Mouse (Mus musculus): ENCODE results near the gene Serpinc1. TPM values are rescaled to one million over a fixed set of nuclear protein-coding genes. Genes with fewer than 3 reads are reported as not detected.

Gene Serpinc1
- polyA plus RNA-seq, 1 experiment: 0.75 TPM

GRCm38 (mm10) chr1:160985477-160985876, 7.1 kb downstream of the Serpinc1 start:
- no peak overlapping the region for H3K27ac ChIP-seq (ENCODE audit: insufficient read depth, low read length)
- H3K36me3 ChIP-seq (ENCODE audit: control insufficient read depth, insufficient read depth, low read length, poor library complexity, severe bottlenecking): no peaks in the 10 kb centered on the region
- no peaks in the 10 kb centered on the region for H3K9me3 ChIP-seq (replicated peaks; ENCODE audit: control insufficient read depth, insufficient read depth, low read length, poor library complexity, severe bottlenecking)
- no peaks in the 10 kb centered on the region for H3K4me1 ChIP-seq (ENCODE audit: control insufficient read depth, insufficient read depth, low read length)
- no peak overlapping the region for H3K9ac ChIP-seq (ENCODE audit: low read depth, poor library complexity, severe bottlenecking)
- no peak overlapping the region for H3K4me3 ChIP-seq (ENCODE audit: low read depth, low read length)
- no peak for TF ChIP-seq EP300 (IDR thresholded peaks at IDR 0.05; ENCODE audit: insufficient read depth, low read depth, low read length)
- no peak for TF ChIP-seq POLR2A (IDR thresholded peaks at IDR 0.05; ENCODE audit: insufficient read depth, low read length)
- TF ChIP-seq CTCF (IDR thresholded peaks at IDR 0.05; ENCODE audit: low read depth, low read length): no peak
- H3K27me3 ChIP-seq (ENCODE audit: control insufficient read depth, insufficient read depth, low read length, poor library complexity, severe bottlenecking): no peaks in the 10 kb centered on the region

GRCm38 (mm10) chr1:160986881-160987635, 8.7 kb downstream of the Serpinc1 start:
- Histone ChIP-seq H3K9me3 (replicated peaks; ENCODE audit: control insufficient read depth, insufficient read depth, low read length, poor library complexity, severe bottlenecking) (no peaks in the 10 kb centered on the region), H3K27ac (ENCODE audit: insufficient read depth, low read length) (no peak overlapping the region)
- no peak for TF ChIP-seq POLR2A (IDR thresholded peaks at IDR 0.05; ENCODE audit: insufficient read depth, low read length)

GRCm38 (mm10) chr1:160989395-160989794, 11.0 kb downstream of the Serpinc1 start:
- Histone ChIP-seq H3K9me3 (replicated peaks; ENCODE audit: control insufficient read depth, insufficient read depth, low read length, poor library complexity, severe bottlenecking) (no peaks in the 10 kb centered on the region), H3K36me3 (ENCODE audit: control insufficient read depth, insufficient read depth, low read length, poor library complexity, severe bottlenecking) (no peaks in the 10 kb centered on the region), H3K27me3 (ENCODE audit: control insufficient read depth, insufficient read depth, low read length, poor library complexity, severe bottlenecking) (no peaks in the 10 kb centered on the region), H3K4me1 (ENCODE audit: control insufficient read depth, insufficient read depth, low read length) (no peaks in the 10 kb centered on the region), H3K9ac (ENCODE audit: low read depth, poor library complexity, severe bottlenecking) (no peak overlapping the region), H3K27ac (ENCODE audit: insufficient read depth, low read length) (no peak overlapping the region), H3K4me3 (ENCODE audit: low read depth, low read length) (no peak overlapping the region)
- TF ChIP-seq EP300 (IDR thresholded peaks at IDR 0.05; ENCODE audit: insufficient read depth, low read depth, low read length): no peak
- no peak for TF ChIP-seq CTCF (IDR thresholded peaks at IDR 0.05; ENCODE audit: low read depth, low read length)
- TF ChIP-seq POLR2A (IDR thresholded peaks at IDR 0.05; ENCODE audit: insufficient read depth, low read length): no peak

More at GRCm38 (mm10) chr1:160986881-160987635, 8.7 kb downstream of the Serpinc1 start:
- no peak overlapping the region for H3K9ac ChIP-seq (ENCODE audit: low read depth, poor library complexity, severe bottlenecking)
- no peaks in the 10 kb centered on the region for H3K4me1 ChIP-seq (ENCODE audit: control insufficient read depth, insufficient read depth, low read length)
- no peaks in the 10 kb centered on the region for H3K36me3 ChIP-seq (ENCODE audit: control insufficient read depth, insufficient read depth, low read length, poor library complexity, severe bottlenecking)
- no peaks in the 10 kb centered on the region for H3K27me3 ChIP-seq (ENCODE audit: control insufficient read depth, insufficient read depth, low read length, poor library complexity, severe bottlenecking)
- no peak overlapping the region for H3K4me3 ChIP-seq (ENCODE audit: low read depth, low read length)

GRCm38 (mm10) chr1:160993851-160994250, 15.5 kb downstream of the Serpinc1 start:
- no peak overlapping the region for H3K9ac ChIP-seq (ENCODE audit: low read depth, poor library complexity, severe bottlenecking)
- no peaks in the 10 kb centered on the region for H3K4me1 ChIP-seq (ENCODE audit: control insufficient read depth, insufficient read depth, low read length)
- H3K4me3 ChIP-seq (ENCODE audit: low read depth, low read length): no peak overlapping the region
- TF ChIP-seq POLR2A (IDR thresholded peaks at IDR 0.05; ENCODE audit: insufficient read depth, low read length) (no peak), CTCF (IDR thresholded peaks at IDR 0.05; ENCODE audit: low read depth, low read length) (no peak), EP300 (IDR thresholded peaks at IDR 0.05; ENCODE audit: insufficient read depth, low read depth, low read length) (no peak)
- H3K27me3 ChIP-seq (ENCODE audit: control insufficient read depth, insufficient read depth, low read length, poor library complexity, severe bottlenecking): no peaks in the 10 kb centered on the region
- H3K27ac ChIP-seq (ENCODE audit: insufficient read depth, low read length): no peak overlapping the region
- H3K36me3 ChIP-seq (ENCODE audit: control insufficient read depth, insufficient read depth, low read length, poor library complexity, severe bottlenecking): no peaks in the 10 kb centered on the region
- no peaks in the 10 kb centered on the region for H3K9me3 ChIP-seq (replicated peaks; ENCODE audit: control insufficient read depth, insufficient read depth, low read length, poor library complexity, severe bottlenecking)

- no peak overlapping the region for H3K4me3 ChIP-seq (ENCODE audit: low read depth, low read length)
- no peaks in the 10 kb centered on the region for H3K9me3 ChIP-seq (replicated peaks; ENCODE audit: control insufficient read depth, insufficient read depth, low read length, poor library complexity, severe bottlenecking)
- TF ChIP-seq EP300 (IDR thresholded peaks at IDR 0.05; ENCODE audit: insufficient read depth, low read depth, low read length): no peak
- TF ChIP-seq CTCF (IDR thresholded peaks at IDR 0.05; ENCODE audit: low read depth, low read length): no peak
- TF ChIP-seq POLR2A (IDR thresholded peaks at IDR 0.05; ENCODE audit: insufficient read depth, low read length): no peak
- H3K27me3 ChIP-seq (ENCODE audit: control insufficient read depth, insufficient read depth, low read length, poor library complexity, severe bottlenecking): no peaks in the 10 kb centered on the region
- H3K36me3 ChIP-seq (ENCODE audit: control insufficient read depth, insufficient read depth, low read length, poor library complexity, severe bottlenecking): no peaks in the 10 kb centered on the region
- H3K4me1 ChIP-seq (ENCODE audit: control insufficient read depth, insufficient read depth, low read length): peaks cover 1% of the 10 kb centered on the region
- H3K9ac ChIP-seq (ENCODE audit: low read depth, poor library complexity, severe bottlenecking): no peak overlapping the region
- H3K27ac ChIP-seq (ENCODE audit: insufficient read depth, low read length): no peak overlapping the region
Observed at GRCm38 (mm10) chr1:161004942-161005341, 26.6 kb downstream of the Serpinc1 start.

GRCm38 (mm10) chr1:161005526-161005925, 27.1 kb downstream of the Serpinc1 start:
- Histone ChIP-seq H3K9me3 (replicated peaks; ENCODE audit: control insufficient read depth, insufficient read depth, low read length, poor library complexity, severe bottlenecking) (no peaks in the 10 kb centered on the region), H3K36me3 (ENCODE audit: control insufficient read depth, insufficient read depth, low read length, poor library complexity, severe bottlenecking) (no peaks in the 10 kb centered on the region), H3K9ac (ENCODE audit: low read depth, poor library complexity, severe bottlenecking) (no peak overlapping the region), H3K27me3 (ENCODE audit: control insufficient read depth, insufficient read depth, low read length, poor library complexity, severe bottlenecking) (no peaks in the 10 kb centered on the region), H3K4me1 (ENCODE audit: control insufficient read depth, insufficient read depth, low read length) (peaks cover 1% of the 10 kb centered on the region), H3K27ac (ENCODE audit: insufficient read depth, low read length) (no peak overlapping the region), H3K4me3 (ENCODE audit: low read depth, low read length) (no peak overlapping the region)
- TF ChIP-seq EP300 (IDR thresholded peaks at IDR 0.05; ENCODE audit: insufficient read depth, low read depth, low read length): no peak
- no peak for TF ChIP-seq CTCF (IDR thresholded peaks at IDR 0.05; ENCODE audit: low read depth, low read length)
- TF ChIP-seq POLR2A (IDR thresholded peaks at IDR 0.05; ENCODE audit: insufficient read depth, low read length): no peak

Measured in ES-Bruce4 (cell line).